Mouse (Mus musculus) CH12.LX (cell line): ENCODE results near the gene Prcc. TPM values are rescaled to one million over a fixed set of nuclear protein-coding genes. Genes with fewer than 3 reads are reported as not detected.
A peak's percentile ranks its signal among the peaks of the same experiment; 100 is the strongest.

Experiments used
- DNase-seq: peaks from one replicate; pipeline ENCODE4 v3.0.0-alpha.2; 2013; ENCODE audit errors: extremely low read depth
- H3K27ac ChIP-seq: 2 replicates; pipeline ENCODE4 v1.5.1; 2012; ENCODE audit warnings: low read depth, mild to moderate bottlenecking, control low read depth, moderate library complexity; ENCODE audit not compliant: insufficient read depth
- H3K27me3 ChIP-seq: replicated peaks from 2 replicates; pipeline ENCODE3; 2012; ENCODE audit warnings: inconsistent platforms
- H3K36me3 ChIP-seq, 2 experiments: replicated peaks in 1 of 2; 2 replicates each; pipeline versions ENCODE3 to v1.6.1; 2012; ENCODE audit warnings: inconsistent platforms in 1 of 2, low read length in 1 of 2, mild to moderate bottlenecking in 1 of 2, mixed read lengths in 1 of 2, moderate library complexity in 1 of 2; ENCODE audit not compliant: control insufficient read depth in 1 of 2, insufficient read depth in 1 of 2
- H3K4me1 ChIP-seq, 2 experiments: 2 replicates each; pipeline ENCODE4 v1.6.1; 2012; ENCODE audit warnings: inconsistent platforms in 1 of 2, moderate library complexity in 1 of 2; ENCODE audit not compliant: insufficient read depth in 2 of 2, control insufficient read depth in 1 of 2
- H3K4me2 ChIP-seq: 2 replicates; pipeline ENCODE4 v1.6.1; 2012; ENCODE audit warnings: low read depth, mild to moderate bottlenecking, control low read depth; ENCODE audit not compliant: poor library complexity, insufficient read depth, severe bottlenecking
- H3K4me3 ChIP-seq, 3 experiments: fragments of 150-350 bp in 1 of 3; sonication (generic) in 1 of 3; replicated peaks in 1 of 3; 2 replicates each; pipeline versions ENCODE3 to v1.5.1; 2011 to 2012; ENCODE audit warnings: low read depth in 2 of 3, low read length in 2 of 3, mild to moderate bottlenecking in 2 of 3, moderate library complexity in 2 of 3, control low read depth in 1 of 3, improper control_type of control experiment in 1 of 3, inconsistent platforms in 1 of 3, mixed read lengths in 1 of 3; ENCODE audit not compliant: poor library complexity in 1 of 3
- H3K79me2 ChIP-seq: replicated peaks from 2 replicates; pipeline ENCODE4 v1.6.1; 2012; ENCODE audit warnings: mild to moderate bottlenecking, moderate library complexity; ENCODE audit not compliant: control insufficient read depth, poor library complexity, insufficient read depth, severe bottlenecking; ENCODE audit errors: extremely low read depth
- H3K9ac ChIP-seq: 2 replicates; pipeline ENCODE4 v1.6.1; 2012; ENCODE audit warnings: low read depth, mild to moderate bottlenecking, control low read depth, moderate library complexity; ENCODE audit not compliant: insufficient read depth
- H3K9me3 ChIP-seq: replicated peaks from 2 replicates; pipeline ENCODE3; 2012; ENCODE audit warnings: low read length, inconsistent platforms, mixed read lengths
- BHLHE40 ChIP-seq: IDR thresholded peaks from 2 replicates; pipeline ENCODE4 v1.6.1; 2011; ENCODE audit warnings: mild to moderate bottlenecking, low read depth, low read length, improper control_type of control experiment
- CHD1 ChIP-seq: IDR thresholded peaks from 2 replicates; pipeline ENCODE4 v1.6.1; 2012; ENCODE audit warnings: low read depth, low read length, improper control_type of control experiment, inconsistent platforms
- CTCF ChIP-seq, 2 experiments: IDR thresholded peaks in 1 of 2; conservative IDR thresholded peaks in 1 of 2; 2 replicates each; pipeline ENCODE4 v1.5.1; 2011 to 2012; ENCODE audit warnings: low read depth in 2 of 2, low read length in 2 of 2, improper control_type of control experiment in 1 of 2, inconsistent platforms in 1 of 2, mild to moderate bottlenecking in 1 of 2, moderate library complexity in 1 of 2
- E2F4 ChIP-seq: IDR thresholded peaks from 2 replicates; pipeline ENCODE4 v1.6.1; 2011; ENCODE audit warnings: low read depth, low read length, improper control_type of control experiment; ENCODE audit not compliant: insufficient replicate concordance
- EP300 ChIP-seq: IDR thresholded peaks from 2 replicates; pipeline ENCODE4 v1.6.1; 2011; ENCODE audit warnings: low read length, improper control_type of control experiment
- GABPA ChIP-seq: IDR thresholded peaks from 2 replicates; pipeline ENCODE4 v1.6.1; 2012; ENCODE audit warnings: low read depth, low read length, improper control_type of control experiment, inconsistent platforms; ENCODE audit not compliant: insufficient replicate concordance
- JUND ChIP-seq: conservative IDR thresholded peaks from 2 replicates; pipeline ENCODE4 v1.6.1; 2011; ENCODE audit warnings: low read depth, low read length, improper control_type of control experiment
- MXI1 ChIP-seq: IDR thresholded peaks from 2 replicates; pipeline ENCODE4 v1.6.1; 2011; ENCODE audit warnings: mild to moderate bottlenecking, low read depth, low read length, improper control_type of control experiment
- NELFE ChIP-seq: IDR thresholded peaks from 2 replicates; pipeline ENCODE4 v1.6.1; 2011; ENCODE audit warnings: low read depth, low read length, improper control_type of control experiment
- NRF1 ChIP-seq: IDR thresholded peaks from 2 replicates; pipeline ENCODE4 v1.6.1; 2014; ENCODE audit warnings: low read depth, mild to moderate bottlenecking, inconsistent platforms, low read length, improper control_type of control experiment, moderate library complexity
- POLR2A ChIP-seq: IDR thresholded peaks from 2 replicates; pipeline ENCODE4 v1.6.1; 2011; ENCODE audit warnings: low read depth, mild to moderate bottlenecking, improper control_type of control experiment, low read length
- POLR2AphosphoS2 ChIP-seq: IDR thresholded peaks from 2 replicates; pipeline ENCODE4 v1.6.1; 2011; ENCODE audit warnings: low read depth, low read length, improper control_type of control experiment
- RCOR1 ChIP-seq: conservative IDR thresholded peaks from 2 replicates; pipeline ENCODE4 v1.6.1; 2012; ENCODE audit warnings: low read depth, mild to moderate bottlenecking, inconsistent platforms, low read length, improper control_type of control experiment
- SIN3A ChIP-seq: IDR thresholded peaks from 2 replicates; pipeline ENCODE4 v1.6.1; 2012; ENCODE audit warnings: low read length, improper control_type of control experiment, inconsistent platforms
- TBP ChIP-seq: conservative IDR thresholded peaks from 2 replicates; pipeline ENCODE4 v1.6.1; 2011; ENCODE audit warnings: low read depth, low read length, improper control_type of control experiment
- TCF12 ChIP-seq: IDR thresholded peaks from 2 replicates; pipeline ENCODE4 v1.6.1; 2014; ENCODE audit warnings: low read depth, mild to moderate bottlenecking, inconsistent platforms, low read length, improper control_type of control experiment
- UBTF ChIP-seq: IDR thresholded peaks from 2 replicates; pipeline ENCODE4 v1.6.1; 2012; ENCODE audit warnings: low read depth, mild to moderate bottlenecking, inconsistent platforms, low read length, improper control_type of control experiment, moderate library complexity
- USF1 ChIP-seq: IDR thresholded peaks from 2 replicates; pipeline ENCODE4 v1.6.1; 2014; ENCODE audit warnings: low read depth, mild to moderate bottlenecking, inconsistent platforms, low read length, improper control_type of control experiment
- USF2 ChIP-seq: conservative IDR thresholded peaks from 2 replicates; pipeline ENCODE4 v1.6.1; 2011; ENCODE audit warnings: low read depth, low read length, improper control_type of control experiment
- ZKSCAN1 ChIP-seq: IDR thresholded peaks from 2 replicates; pipeline ENCODE4 v1.6.1; 2012; ENCODE audit warnings: low read depth, inconsistent platforms, low read length, improper control_type of control experiment, borderline replicate concordance
- ZNF384 ChIP-seq: IDR thresholded peaks from 2 replicates; pipeline ENCODE4 v1.6.1; 2012; ENCODE audit warnings: low read depth, low read length, improper control_type of control experiment, inconsistent platforms
- dilution Hi-C: fragments of 300-500 bp; cut with MboI; formaldehyde crosslinking; loops from 2 replicates; pipeline ENCODE4 v1.14.3; 2020; ENCODE audit warnings: low sequenced_read_pairs; ENCODE audit not compliant: extremely low pct_unique_long_range_greater_than_20kb, extremely low pct_ligation_motif_present
- in situ Hi-C: fragments of 300-500 bp; cut with MboI; formaldehyde crosslinking; loops from 3 replicates; pipeline ENCODE4 v1.14.3; 2019; ENCODE audit warnings: low sequenced_read_pairs, low pct_ligation_motif_present, low pct_unique_long_range_greater_than_20kb, mixed read lengths
- polyA plus RNA-seq: library from polyadenylated mRNA; unstranded; fragments of >175 nt; gene quantifications from 2 replicates; pipeline ENCODE4 v1.2.1, GENCODE M21; 2012; ENCODE audit warnings: low read depth; ENCODE audit not compliant: insufficient read length
- total RNA-seq, 2 experiments: library from RNA; depleted of rRNA; stranded (reverse); fragments of 300-350 nt in 1 of 2; fragments of >200 nt in 1 of 2; gene quantifications; 2 replicates each; pipeline ENCODE4 v1.2.3; 2012 to 2014

Prcc gene
- total and polyA plus RNA-seq, 3 experiments = 26.4 to 58.5 (median 48.6) TPM

- H3K4me3 ChIP-seq = peak overlapping the region in 2 of 3 experiments; percentile 66 to 86
- H3K9me3 ChIP-seq = no peaks in the 10 kb centered on the region
- H3K36me3 ChIP-seq = peaks cover 4 to 20% of the 10 kb centered on the region in 2 experiments
- H3K4me1 ChIP-seq = peaks cover 7 to 46% of the 10 kb centered on the region in 2 experiments; a peak in 3 of 4 replicates
- dilution Hi-C loops (no loop called here), in situ Hi-C loops (no loop called here)
- DNase-seq = no peak
- no peak overlapping the region for H3K27ac ChIP-seq
- H3K79me2 ChIP-seq = 0 out of 2 replicates have a peak, but pooled peaks cover 2% of the 10 kb centered on the region
- H3K4me2 ChIP-seq = peak overlapping the region; percentile 81; the same call in 1 of the 2 replicates
- H3K9ac ChIP-seq = no peak overlapping the region
- no peaks in the 10 kb centered on the region for H3K27me3 ChIP-seq
- TF ChIP-seq ZKSCAN1 (no peak), EP300 (no peak), USF1 (no peak), E2F4 (no peak), CTCF (conservative IDR thresholded peaks at IDR 0.05 in 1 of 2, IDR thresholded peaks at IDR 0.05 in 1 of 2; ENCODE audit: low read depth in 2 of 2, low read length in 2 of 2) (no peak), NELFE (no peak), TBP (no peak), POLR2AphosphoS2 (no peak), ZNF384 (no peak), POLR2A (no peak), CHD1 (no peak), MXI1 (no peak), TCF12 (no peak), USF2 (no peak), GABPA (no peak), UBTF (no peak), RCOR1 (no peak), NRF1 (no peak), SIN3A (no peak), JUND (no peak)
- TF ChIP-seq, all 38 proteins: peak for 0
Observed at GRCm38 (mm10) chr3:87846186-87846585, 39.2 kb downstream of the Prcc start.

- Histone ChIP-seq H3K4me3 (no peak overlapping the region), H3K27ac (no peak overlapping the region), H3K79me2 (0 out of 2 replicates have a peak, but pooled peaks cover 2% of the 10 kb centered on the region), H3K4me1 (peaks cover 5 to 34% of the 10 kb centered on the region in 2 experiments; a peak in 3 of 4 replicates), H3K9me3 (no peaks in the 10 kb centered on the region), H3K27me3 (peaks cover 4% of the 10 kb centered on the region), H3K4me2 (no peak overlapping the region), H3K9ac (no peak overlapping the region), H3K36me3 (peaks cover 0 to 8% of the 10 kb centered on the region in 2 experiments)
- in situ Hi-C loops (no loop called here), dilution Hi-C loops (no loop called here)
- DNase-seq = no peak
- no peak for TF ChIP-seq E2F4
- peak; percentile 49 for TF ChIP-seq BHLHE40
Observed at GRCm38 (mm10) chr3:87844981-87845380, 40.4 kb downstream of the Prcc start.
